Mouse (Mus musculus) megakaryocyte, embryonic 14.5 days (primary cell): Measurements from ENCODE around the gene Dact1.

Experiments
- FLI1 ChIP-seq: IDR thresholded peaks from 2 replicates; pipeline ENCODE4 v1.6.1; 2012; ENCODE audit warnings: low read length, inconsistent platforms, mixed read lengths
- GATA1 ChIP-seq: IDR thresholded peaks from 3 replicates; pipeline ENCODE4 v1.6.1; 2012; ENCODE audit warnings: mixed read lengths, low read length, inconsistent platforms, borderline replicate concordance

DNA sequence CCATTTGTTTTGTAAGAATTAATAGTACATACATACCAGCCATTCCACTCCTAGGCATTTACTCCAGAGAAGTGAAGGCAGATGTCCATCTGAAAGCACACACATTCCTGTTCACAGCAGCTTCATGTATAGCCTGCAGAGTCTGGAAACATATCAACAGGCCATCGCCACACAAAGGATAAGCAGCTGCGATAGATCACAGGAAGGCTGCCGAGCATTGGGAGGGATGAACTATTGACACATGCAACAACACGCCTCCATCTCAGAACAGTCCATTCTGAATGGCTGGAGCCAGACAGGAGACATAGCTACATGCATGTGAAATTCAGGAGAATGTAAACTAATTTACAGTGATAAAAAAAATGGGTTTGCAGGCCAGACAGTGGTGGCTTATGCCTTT, 45.5 kb upstream of the Dact1 start:
- TF ChIP-seq GATA1 = no peak
- no peak for TF ChIP-seq FLI1
